Mouse (Mus musculus) v-Abl transformed pro-B cells (cell line): ENCODE measurements around the gene Gnb1l.

Source experiments
- in situ Hi-C, 2 experiments: fragments of 400-800 bp; cut with MboI; formaldehyde crosslinking; loops; one replicate each; pipeline ENCODE4 v1.15.1; 2025; ENCODE audit not compliant: unreplicated experiment in 2 of 2

Gnb1l gene

DNA sequence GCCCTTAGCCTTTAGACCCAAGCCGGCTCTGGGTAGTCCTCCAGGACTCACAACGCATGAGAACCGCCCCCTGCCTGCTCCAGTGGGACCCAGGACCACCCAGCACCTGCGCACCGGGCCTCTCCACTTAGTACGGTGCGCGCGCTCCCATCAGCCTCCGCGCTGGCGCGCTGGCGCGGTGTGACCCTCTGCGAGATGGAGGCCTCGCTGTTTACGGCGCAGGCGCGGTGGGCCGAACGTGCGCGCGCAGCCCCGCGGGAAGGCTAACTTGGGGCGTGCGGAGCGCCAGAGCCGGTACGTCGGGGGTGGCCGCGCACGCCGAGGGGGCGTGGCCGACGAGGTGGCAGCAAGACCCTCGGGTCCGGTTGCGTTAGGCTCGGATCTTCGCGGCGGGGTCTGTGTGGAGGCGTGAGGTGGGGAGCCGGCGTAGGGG, at the start of gene Gnb1l, which contains the start of gene Rtl10:
Gene Gnb1l (plus strand): TSS at position 156 of the 433 bp plus-strand sequence.
Gene Rtl10 (plus strand): TSS at position 344 of the 433 bp plus-strand sequence.
- in situ Hi-C loops = loop anchor here in 1 of 2 experiments (5.0 to 10.0 kb wide), 2 partner anchors 36 to 54 kb away; no protein-coding TSS in a partner anchor

DNA sequence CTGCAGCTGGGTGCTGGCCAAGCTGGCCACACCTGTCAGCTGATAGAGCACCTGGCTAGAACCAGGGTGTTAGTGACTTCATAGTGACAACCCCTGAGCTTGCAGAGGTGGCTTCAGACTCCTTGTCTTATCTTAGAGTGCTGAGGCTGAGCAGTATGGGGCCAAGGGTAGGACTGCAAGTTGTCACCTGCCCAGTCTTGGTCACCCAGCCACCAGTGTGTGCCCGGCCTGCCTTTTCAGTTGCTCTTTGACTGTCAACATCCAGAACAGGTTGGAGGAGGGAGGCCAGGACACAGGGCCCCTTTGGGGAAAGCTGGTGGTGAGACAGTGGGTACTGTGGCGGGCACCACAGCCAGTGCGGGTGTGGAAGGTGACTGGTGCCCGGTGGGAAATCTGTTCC, 49.5 kb upstream of the Gnb1l start:
- in situ Hi-C loops = loop anchor here (10.0 to 25.0 kb wide), 2 partner anchors 46 to 838 kb away; partner anchors contain the start of genes Gnb1l (in 1 of the 2) and Rtl10 (in 1 of the 2)

- in situ Hi-C loops = no loop called here
Observed at GRCm38 (mm10) chr16:18451486-18452181, 46.9 kb upstream of the Gnb1l start.

DNA sequence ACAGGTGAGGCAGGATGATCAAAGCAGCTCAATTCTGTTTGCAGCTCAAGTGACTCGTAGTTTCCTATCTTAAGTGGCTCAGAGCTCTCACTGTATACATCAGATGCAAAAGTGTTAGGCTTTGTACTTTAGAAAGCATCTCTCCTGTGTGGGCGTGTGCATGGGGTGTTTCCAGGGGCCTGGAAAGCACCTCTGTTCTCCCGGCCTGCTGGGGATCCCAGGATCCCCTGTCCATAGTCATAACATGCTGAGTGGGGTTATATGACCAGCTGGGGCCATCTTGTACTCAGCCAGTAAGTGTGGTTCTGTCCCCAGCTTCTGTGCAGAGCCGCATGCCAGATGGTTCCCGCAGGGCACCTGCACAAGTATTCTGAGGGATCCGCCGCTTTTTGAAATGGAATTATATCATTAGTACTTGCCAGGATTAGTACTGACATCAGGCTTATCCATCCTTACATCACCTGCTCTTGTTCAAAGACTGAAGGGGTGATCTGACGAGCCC, 46.1 kb upstream of the Gnb1l start:
- in situ Hi-C loops = no loop called here

DNA sequence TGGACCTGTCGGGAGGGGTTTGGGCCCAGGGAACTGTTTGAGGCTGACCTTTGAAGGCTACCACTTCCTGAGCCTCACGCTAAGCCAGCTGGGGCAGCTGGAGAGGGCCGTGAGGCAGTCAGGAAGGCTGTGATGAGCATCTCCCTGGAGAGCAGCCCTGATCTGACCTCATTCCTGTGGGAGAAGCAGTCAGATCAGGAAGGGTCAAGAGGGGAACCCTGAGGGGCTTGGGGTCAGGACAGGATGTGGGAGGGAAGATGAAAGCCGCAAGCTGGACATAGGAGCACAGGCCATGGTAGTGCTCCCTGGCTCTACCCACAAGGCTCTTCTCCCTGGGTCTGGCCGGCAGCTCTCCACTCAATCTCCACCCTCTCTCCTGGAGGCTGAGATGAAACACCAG, 44.7 kb upstream of the Gnb1l start:
- in situ Hi-C loops = no loop called here

- in situ Hi-C loops = no loop called here
Observed at GRCm38 (mm10) chr16:18455407-18455806, 43.1 kb upstream of the Gnb1l start.

- in situ Hi-C loops = no loop called here
Observed at GRCm38 (mm10) chr16:18458661-18459060, 39.9 kb upstream of the Gnb1l start.

- in situ Hi-C loops = no loop called here
Observed at GRCm38 (mm10) chr16:18459335-18459954, 39.1 kb upstream of the Gnb1l start.

DNA sequence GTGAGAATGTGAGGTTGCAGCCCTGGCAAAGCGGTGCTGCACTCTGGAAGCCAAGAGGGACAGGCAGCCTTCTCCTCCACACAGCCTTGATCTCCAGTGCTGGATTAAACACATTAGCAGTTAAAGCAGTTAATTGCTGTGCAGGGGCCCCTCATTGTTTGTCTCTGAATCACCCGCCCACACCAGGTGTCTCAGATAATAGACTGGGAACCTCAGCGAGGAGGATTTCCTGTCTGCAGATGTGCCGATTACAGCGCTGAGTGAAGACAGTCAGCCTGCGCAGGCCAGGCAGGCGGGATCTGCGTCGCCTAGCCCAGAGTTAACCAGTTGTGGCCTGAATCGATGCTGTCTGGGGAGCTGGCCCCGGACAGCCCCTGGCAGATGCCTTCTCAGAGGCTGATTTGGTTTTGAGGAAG, 38.5 kb upstream of the Gnb1l start:
- in situ Hi-C loops = loop anchor here in 1 of 2 experiments (5.0 kb wide), 1 partner anchor 37 kb away; the partner anchor contains the start of genes Gnb1l and Rtl10

GRCm38 (mm10) chr16:18460826-18461225, 37.7 kb upstream of the Gnb1l start:
- in situ Hi-C loops = loop anchor here in 1 of 2 experiments (5.0 kb wide), 1 partner anchor 36 kb away; the partner anchor contains the start of genes Gnb1l and Rtl10

DNA sequence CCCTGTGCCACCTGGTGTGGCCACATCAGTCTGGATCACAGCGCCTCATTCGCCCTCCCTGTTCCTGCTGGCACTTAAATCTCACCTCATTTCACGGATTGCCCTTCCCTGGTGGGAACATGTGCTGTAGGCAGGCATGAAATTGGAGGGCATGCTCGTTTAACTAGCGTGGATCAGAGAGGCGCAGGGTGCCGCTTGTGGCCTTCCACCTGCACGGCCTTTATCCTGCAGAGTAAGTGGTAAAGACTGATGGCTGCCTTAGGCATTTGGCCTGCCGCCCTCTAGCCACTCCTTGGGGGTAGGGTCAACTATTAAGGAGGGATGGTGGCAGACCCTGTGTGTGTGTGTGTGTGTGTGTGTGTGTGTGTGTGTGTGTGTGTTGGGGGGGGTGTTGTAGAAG, 36.5 kb upstream of the Gnb1l start:
- in situ Hi-C loops = loop anchor here in 1 of 2 experiments (5.0 kb wide), 1 partner anchor 35 kb away; the partner anchor contains the start of genes Gnb1l and Rtl10

DNA sequence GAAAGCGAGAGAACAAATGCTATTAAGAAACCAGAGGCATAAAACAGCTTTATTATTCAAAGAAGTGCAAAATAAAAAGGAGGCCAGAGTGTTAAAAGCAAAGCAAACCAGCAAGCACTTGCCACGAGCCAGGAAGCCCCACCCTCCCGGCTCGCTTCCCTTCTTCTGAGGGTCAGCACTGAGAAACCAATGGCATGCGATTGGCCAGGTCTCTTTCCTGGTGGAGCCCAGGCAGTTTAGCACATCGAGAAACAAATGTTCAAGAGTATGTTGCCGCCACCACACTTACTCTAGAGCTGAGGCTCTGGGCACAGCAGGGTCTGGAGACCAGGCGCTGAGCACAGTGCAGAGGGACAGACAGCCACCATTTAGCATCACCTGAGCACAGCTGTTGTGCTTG, 35.9 kb upstream of the Gnb1l start:
- in situ Hi-C loops = loop anchor here in 1 of 2 experiments (5.0 kb wide), 1 partner anchor 35 kb away; the partner anchor contains the start of genes Gnb1l and Rtl10

GRCm38 (mm10) chr16:18464271-18464670, 34.2 kb upstream of the Gnb1l start:
- in situ Hi-C loops = loop anchor here in 1 of 2 experiments (5.0 kb wide), 1 partner anchor 33 kb away; the partner anchor contains the start of genes Gnb1l and Rtl10

DNA sequence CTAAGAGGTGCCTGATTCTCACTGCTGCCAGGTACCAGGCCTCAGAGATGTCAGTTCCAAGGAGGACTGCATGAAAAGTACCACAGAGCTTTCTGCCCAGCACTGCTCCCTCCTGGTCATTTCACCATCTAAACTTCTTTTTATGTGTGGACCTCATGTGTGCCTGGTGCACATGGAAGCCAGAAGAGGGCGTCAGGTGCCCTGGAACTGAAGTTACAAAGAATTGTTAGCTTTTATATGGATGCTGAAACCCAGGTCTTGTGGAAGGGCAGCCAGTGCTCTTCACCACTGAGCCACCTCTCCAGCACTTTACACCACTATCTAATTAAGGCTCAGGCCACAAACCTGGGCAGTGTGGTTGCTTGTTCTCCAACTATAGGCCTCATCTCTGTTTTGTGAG, 27.7 kb upstream of the Gnb1l start:
- in situ Hi-C loops = no loop called here

DNA sequence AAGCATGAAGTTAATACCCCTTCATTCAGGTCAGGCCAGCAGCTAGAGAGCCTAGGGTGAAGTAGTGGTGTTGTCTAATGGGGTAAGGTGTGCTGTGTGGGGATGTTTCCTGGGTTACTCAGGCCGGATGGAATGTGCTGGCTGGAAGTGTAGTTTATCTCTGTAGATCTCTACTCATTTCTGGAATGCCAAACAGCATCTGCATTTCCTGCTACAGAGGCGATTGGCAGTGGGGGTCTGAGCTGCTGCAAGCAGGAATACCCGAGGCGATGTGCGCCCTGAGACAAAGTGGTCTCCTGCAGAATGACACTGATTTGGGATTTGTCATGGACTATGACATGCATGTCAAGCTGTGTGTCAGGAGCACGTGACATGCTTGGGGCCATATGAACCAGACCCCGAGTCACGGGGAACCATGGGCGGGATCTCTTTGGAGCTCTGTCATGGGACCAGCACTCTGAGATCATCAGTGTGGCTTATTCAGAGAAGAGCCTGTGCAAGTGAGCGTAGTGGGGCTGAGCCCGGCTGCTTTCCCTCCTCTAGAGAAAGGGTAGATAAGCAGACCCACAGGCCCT, 27.0 kb upstream of the Gnb1l start:
- in situ Hi-C loops = no loop called here

DNA sequence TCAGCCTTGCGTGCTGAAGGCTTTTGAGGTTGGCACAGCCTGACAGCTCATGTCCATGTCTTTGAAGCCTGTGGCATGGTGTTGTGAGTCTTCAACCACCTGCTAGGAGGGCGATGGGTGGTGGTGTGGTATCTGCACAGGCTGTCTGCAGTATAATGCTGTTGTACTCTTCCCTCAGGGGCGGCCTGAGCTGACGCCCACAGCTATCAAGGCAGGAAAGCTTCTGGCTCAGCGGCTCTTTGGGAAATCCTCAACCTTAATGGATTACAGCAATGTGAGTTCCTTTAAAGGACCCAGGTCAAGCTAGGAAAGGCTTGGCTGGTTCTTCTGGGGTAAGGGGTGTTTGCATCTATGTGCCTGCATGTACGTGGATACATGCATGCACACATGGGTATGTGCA, 26.5 kb upstream of the Gnb1l start:
- in situ Hi-C loops = no loop called here

- in situ Hi-C loops = no loop called here
Observed at GRCm38 (mm10) chr16:18472416-18472815, 26.1 kb upstream of the Gnb1l start.

- in situ Hi-C loops = no loop called here
Observed at GRCm38 (mm10) chr16:18472976-18473375, 25.5 kb upstream of the Gnb1l start.

DNA sequence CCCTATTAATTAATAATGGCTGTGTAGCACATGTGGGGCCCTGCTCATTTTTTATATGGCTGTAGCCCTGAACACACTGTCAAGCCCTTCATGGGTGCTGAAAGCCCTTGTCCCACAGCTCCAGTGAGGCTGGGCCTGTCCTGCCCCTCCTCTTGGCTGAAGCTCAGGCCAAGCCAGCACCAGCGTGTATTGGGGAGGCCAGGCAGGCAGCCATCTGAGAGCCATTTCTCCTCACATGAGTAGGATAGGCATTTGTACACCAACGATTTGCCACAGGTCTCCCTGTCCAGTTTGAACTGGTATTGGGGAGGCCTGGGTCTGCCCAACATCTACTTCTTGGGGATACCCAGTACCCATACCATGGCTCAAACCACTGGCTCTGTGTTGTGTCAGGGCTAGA, 24.5 kb upstream of the Gnb1l start:
- in situ Hi-C loops = no loop called here

- in situ Hi-C loops = no loop called here
Observed at GRCm38 (mm10) chr16:18477996-18478395, 20.5 kb upstream of the Gnb1l start.

GRCm38 (mm10) chr16:18479667-18480066, 18.8 kb upstream of the Gnb1l start:
- in situ Hi-C loops = no loop called here
